Mouse (Mus musculus) testis, adult 2 months (tissue): Measurements from ENCODE around the gene AU022252.

ENCODE experiments used
- CTCF ChIP-seq: fragments of 200-500 bp; IDR thresholded peaks from 2 replicates; pipeline ENCODE4 v1.5.1; 2012; ENCODE audit warnings: low read depth, mild to moderate bottlenecking, inconsistent platforms, low read length, moderate library complexity; ENCODE audit not compliant: control insufficient read depth, insufficient read depth, insufficient replicate concordance
- POLR2A ChIP-seq: fragments of 200-500 bp; IDR thresholded peaks from 2 replicates; pipeline ENCODE4 v1.6.1; 2012; ENCODE audit warnings: low read depth, mild to moderate bottlenecking, inconsistent platforms, low read length, moderate library complexity; ENCODE audit not compliant: control insufficient read depth

DNA sequence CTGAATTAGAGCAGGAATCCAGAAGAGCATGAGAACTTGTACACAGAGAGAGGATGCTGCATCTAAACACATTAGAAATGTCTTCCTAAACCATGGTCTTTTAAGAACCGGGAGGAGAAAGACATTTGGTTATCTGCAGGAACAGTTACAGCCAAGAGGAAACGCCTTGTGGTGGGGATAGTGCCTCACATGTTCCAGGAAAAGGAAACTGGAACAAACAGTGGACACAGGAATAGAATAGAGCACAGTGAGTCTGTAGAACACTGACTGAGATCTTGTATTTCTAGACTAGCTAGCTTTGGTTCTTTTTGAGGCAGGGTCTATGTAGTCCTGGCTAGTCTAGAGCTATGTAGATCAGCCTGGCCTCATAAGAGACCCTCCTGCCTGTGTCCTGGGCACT, 42.7 kb upstream of the AU022252 start:
- TF ChIP-seq POLR2A, result no peak
- no peak for TF ChIP-seq CTCF
